Mouse (Mus musculus): ENCODE results near the gene St3gal5. TPM values are rescaled to one million over a fixed set of nuclear protein-coding genes. Genes with fewer than 3 reads are reported as not detected.
"Not testable (repeated sequence)": the region's sequence is repeated elsewhere in the genome, so short reads cannot be mapped to it uniquely, and the experiment has no call there.

St3gal5 gene
- 22.3 and 25.0 TPM in 2 replicates for polyA plus RNA-seq (2012; rRNA removed)

DNA sequence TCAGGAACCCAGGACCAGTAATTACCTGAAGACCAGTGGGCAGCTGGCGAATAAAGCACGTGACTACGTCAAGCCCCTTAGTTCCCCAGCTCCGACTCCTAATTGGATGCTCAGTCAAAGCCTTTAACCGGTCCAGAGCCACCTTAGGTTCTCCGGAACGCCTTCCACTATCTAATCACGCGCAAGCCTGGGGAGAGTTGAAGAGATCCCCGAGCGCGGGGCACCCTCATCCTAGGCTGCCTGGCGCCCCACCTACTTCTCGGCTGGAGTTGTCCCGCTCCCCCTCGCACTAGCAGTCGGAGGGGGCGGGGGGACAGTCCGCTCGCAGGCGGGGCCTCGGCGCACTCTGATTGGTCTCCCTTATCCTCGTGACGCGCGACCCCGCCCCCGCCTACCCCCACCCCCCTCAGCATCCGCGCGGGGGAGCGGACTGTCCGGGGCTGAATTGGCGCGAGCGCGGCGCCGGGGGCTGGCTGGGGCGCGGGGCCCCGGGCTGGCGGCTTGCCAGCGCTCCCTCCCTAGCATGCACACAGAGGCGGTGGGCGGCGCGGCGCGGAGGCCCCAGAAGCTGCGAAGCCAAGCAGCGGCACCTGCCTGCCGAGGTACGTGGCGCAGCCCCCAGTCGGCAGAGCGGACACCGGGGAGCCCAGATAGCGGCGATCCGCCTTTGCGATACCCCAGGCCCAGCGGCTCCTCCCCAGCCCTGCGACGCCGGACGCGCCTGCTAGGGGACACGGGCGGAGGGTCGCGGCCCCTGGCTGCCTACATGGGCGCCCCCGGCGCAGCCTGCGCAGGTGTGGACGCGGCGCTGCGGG is at the start of gene St3gal5:
TSS of gene St3gal5 (plus strand) at position 412 of the 815 bp plus-strand sequence.
- peak; percentile 74 for DNase-seq (ENCODE audit: low spot score)

DNA sequence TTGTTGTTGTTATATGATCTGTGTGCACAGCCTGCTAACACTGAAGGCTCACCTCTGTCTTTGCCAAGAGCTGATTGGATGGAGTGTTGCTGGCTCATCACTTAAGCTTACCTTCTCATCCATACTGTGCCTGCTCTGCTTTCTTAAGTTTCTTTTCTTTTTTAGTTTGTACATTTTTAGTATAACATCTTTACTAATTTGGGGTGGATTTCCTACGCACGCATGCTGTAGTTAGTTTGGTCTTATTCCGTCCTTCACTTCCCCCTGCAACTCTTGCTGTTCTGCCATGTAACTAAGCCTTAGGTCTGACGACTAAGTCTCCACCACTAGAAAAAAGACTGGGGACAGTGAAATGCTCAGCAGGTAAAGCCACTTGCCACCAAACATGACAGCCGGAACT is 48.7 kb upstream of the St3gal5 start:
- no peak for DNase-seq (ENCODE audit: low spot score)

DNA sequence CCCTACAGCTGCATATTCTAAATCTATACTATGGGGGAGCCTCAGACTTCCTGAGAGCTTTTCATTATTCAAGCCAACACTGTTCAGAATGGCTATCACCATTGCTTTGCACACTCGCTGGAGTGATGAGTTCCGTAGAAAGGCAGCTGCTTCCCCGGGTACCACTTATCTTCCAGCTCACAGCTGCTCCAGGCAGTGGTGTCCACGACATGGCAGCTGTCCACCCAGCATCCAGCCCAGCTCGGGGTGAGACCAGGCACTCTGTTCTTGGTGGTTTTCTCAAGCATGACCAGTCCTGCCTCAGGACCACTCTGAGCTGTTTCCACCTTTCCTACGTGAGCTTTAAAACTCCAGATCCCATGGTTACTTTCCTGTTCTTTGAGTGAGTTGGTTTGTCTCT is 47.5 kb upstream of the St3gal5 start:
- no peak for DNase-seq (ENCODE audit: low spot score)

GRCm38 (mm10) chr6:72050827-72051226 is 46.6 kb upstream of the St3gal5 start:
- DNase-seq (ENCODE audit: low spot score): no peak

- DNase-seq (ENCODE audit: low spot score): no peak
Measured at GRCm38 (mm10) chr6:72051247-72051646, 46.1 kb upstream of the St3gal5 start.

DNA sequence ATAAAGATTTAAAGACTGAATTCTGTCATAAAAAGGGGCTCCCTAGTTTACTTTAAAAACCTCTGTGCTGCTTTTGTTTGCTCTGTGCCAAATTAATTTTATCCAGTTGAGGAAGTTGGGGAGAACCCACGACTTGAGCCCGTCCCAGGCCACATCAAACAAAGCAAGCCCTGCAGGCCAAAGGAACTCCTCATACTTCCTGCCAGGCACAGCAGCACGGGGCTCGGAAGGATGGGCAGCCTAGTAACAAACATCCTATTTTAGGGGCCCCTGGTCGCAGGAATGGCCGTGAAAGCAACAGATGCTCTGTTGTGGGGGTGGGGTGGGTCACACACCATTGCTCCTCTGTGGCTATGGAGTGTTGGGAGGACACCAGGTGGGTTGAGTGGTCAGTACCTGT is 45.6 kb upstream of the St3gal5 start:
- DNase-seq (ENCODE audit: low spot score): no peak

GRCm38 (mm10) chr6:72056548-72056947 is 40.8 kb upstream of the St3gal5 start:
- no peak for DNase-seq (ENCODE audit: low spot score)

GRCm38 (mm10) chr6:72058398-72058889 is 38.9 kb upstream of the St3gal5 start:
- no peak for DNase-seq (ENCODE audit: low spot score)

DNA sequence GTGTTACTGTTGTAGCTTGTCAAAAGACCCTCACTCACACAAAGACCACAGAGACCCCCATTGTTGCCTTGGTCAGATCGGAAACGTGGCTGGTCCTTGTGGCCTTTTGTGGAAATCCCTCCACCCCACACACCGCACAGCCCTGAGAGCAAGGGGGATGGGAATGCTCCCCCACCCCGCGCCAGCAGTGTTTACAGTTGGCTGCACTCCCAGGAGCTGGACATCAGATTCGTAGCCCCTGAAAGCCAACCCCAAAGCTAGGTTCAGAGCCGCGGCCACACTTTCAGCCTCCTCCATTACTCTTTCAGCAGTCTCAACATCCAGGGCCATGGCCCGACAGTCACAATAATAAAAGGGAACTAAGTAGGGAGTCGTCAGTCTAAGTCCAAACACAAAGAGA is 36.7 kb upstream of the St3gal5 start:
- DNase-seq (ENCODE audit: low spot score): not testable (repeated sequence)

GRCm38 (mm10) chr6:72063718-72064117 is 33.7 kb upstream of the St3gal5 start:
- no peak for DNase-seq (ENCODE audit: low spot score)

DNA sequence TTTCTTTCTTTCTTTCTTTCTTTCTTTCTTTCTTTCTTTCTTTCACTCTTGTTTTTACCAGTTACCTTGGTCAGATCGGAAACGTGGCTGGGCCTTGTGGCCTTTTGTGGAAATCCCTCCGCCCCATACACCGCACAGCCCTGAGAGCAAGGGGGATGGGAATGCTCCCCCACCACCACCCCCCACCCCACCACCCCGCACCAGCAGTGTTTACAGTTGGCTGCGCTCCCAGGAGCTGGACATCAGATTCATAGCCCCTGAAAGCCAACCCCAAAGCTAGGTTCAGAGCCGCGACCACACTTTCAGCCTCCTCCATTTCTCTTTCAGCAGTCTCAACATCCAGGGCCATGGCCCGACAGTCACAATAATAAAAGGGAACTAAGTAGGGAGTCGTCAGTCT is 31.4 kb upstream of the St3gal5 start:
- DNase-seq (ENCODE audit: low spot score): no peak

DNA sequence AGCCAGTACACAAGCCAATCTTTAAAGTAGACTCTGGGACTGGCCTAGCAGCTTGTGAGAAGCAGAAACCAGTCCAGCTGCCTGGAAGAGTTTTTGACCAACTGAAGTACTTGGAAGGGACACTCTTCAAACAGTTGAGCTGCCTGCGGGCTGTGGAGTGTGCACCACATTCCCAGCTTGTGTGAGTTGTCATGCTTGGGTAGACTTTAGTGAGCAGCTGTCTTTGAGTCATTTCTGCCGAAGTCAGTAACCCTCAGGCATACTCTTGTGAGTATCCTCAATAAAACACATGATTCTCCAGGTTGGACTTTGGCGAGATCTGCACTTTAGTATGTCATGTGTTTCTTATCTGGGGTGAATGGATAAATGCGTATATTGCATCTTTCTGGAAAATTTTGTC is 29.0 kb upstream of the St3gal5 start:
- no peak for DNase-seq (ENCODE audit: low spot score)

DNA sequence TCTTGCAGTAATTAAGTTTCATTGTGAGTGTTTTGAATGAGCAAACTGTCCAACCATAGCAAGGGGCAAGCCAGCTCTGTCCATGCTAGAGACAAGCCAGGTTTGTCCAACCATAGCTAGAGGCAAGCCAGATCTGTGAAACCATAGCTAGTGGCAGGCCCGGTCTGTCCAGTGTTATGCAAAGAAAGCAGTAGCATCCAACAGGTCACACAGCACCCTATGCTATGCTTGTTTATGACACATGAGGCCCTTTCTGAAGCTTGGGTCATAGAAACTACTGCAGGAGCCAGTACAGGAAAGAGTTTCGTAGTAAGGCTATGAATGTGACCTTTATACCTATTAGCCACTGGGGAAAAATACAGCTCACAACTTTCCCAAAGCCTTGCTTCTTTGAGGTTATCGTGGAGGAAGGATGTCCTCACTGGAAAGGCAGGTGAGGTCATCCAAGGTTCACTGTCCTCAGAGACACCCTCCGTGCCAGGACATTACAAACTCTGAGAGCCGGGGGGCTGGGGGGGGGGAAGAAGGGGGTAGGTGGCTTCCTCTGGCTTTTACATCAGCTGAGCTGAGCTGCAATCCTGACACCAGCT is 26.0 kb upstream of the St3gal5 start:
- DNase-seq (ENCODE audit: low spot score): no peak

GRCm38 (mm10) chr6:72073781-72074180 is 23.6 kb upstream of the St3gal5 start:
- DNase-seq (ENCODE audit: low spot score): no peak

GRCm38 (mm10) chr6:72076512-72076911 is 20.9 kb upstream of the St3gal5 start:
- DNase-seq (ENCODE audit: low spot score): no peak

DNA sequence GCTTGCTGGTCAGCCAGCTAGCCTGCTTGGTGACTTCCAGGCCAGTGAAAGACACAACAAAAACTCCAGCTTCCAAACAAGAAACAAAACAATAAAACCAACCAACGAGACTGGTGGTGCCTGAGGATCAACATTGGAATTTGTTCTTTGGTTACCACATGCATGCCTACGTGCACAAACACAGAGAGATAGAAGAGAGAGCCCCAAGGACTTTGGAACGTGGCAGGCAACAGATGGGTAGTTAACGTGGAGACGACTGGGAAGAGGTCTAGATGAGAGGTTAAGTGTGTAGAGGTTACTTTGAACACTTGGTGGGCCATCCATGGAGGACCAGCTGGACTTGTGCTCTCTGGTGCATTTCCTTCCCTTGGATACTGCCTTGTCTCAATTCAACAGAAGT is 19.2 kb upstream of the St3gal5 start:
- DNase-seq (ENCODE audit: low spot score): no peak

GRCm38 (mm10) chr6:72081318-72082024 is 15.9 kb upstream of the St3gal5 start:
- no peak for DNase-seq (ENCODE audit: low spot score)

GRCm38 (mm10) chr6:72087402-72087801 is 10.0 kb upstream of the St3gal5 start:
- DNase-seq (ENCODE audit: low spot score): no peak

DNA sequence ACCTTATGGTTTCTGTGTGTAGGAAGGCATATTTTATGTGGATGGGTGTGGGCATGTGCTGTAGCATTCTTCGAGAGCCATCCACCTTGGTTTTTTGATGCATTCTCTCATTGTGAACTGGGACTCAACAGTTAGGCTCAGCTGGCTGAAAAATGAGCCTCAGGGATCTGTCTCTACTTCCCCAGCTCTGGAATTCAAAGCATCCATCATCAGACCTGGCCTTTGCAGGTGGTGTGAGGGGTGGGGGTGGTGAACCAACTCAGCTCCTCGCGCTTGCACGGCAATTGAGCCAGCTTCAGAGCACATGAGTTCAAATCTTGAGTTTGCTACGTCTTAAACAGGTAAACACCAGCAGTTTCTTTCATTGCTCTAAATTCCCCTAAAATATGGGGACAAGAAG is 7.5 kb upstream of the St3gal5 start:
- no peak for DNase-seq (ENCODE audit: low spot score)

GRCm38 (mm10) chr6:72091007-72091406 is 6.4 kb upstream of the St3gal5 start:
- DNase-seq (ENCODE audit: low spot score): no peak

- no peak for DNase-seq (ENCODE audit: low spot score)
Measured at GRCm38 (mm10) chr6:72093121-72093520, 4.3 kb upstream of the St3gal5 start.

DNA sequence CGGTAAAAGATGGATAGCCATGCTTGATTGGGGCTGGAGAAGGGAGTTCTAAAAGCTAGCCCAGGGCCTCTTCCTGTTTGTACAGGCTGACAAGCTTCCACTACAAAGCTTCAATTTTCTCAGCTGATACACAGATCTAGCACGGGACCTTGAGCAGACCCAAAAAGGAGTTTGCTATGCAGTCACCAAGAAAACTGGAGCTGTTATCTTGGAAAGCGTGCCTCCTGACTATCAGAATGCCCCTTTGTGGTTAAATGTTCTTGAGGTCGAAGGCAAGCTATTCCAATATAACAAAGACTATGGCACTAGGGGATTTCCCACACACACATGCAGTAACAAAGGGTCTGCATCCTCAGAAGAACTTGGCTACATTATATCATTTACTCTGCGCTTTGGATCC is 1.2 kb upstream of the St3gal5 start:
- no peak for DNase-seq (ENCODE audit: low spot score)

- DNase-seq (ENCODE audit: low spot score): no peak
Measured at GRCm38 (mm10) chr6:72096669-72097068, 723 bp upstream of the St3gal5 start.

Measured in urinary bladder, adult 2 months (tissue).